Mouse (Mus musculus) testis, adult 2 months (tissue): Measurements from ENCODE around the gene Hsf2.

Experiments
- CTCF ChIP-seq: fragments of 200-500 bp; IDR thresholded peaks from 2 replicates; pipeline ENCODE4 v1.5.1; 2012; ENCODE audit warnings: low read depth, mild to moderate bottlenecking, inconsistent platforms, low read length, moderate library complexity; ENCODE audit not compliant: control insufficient read depth, insufficient read depth, insufficient replicate concordance
- POLR2A ChIP-seq: fragments of 200-500 bp; IDR thresholded peaks from 2 replicates; pipeline ENCODE4 v1.6.1; 2012; ENCODE audit warnings: low read depth, mild to moderate bottlenecking, inconsistent platforms, low read length, moderate library complexity; ENCODE audit not compliant: control insufficient read depth

GRCm38 (mm10) chr10:57445655-57446054 lies 40.5 kb upstream of the Hsf2 start:
- TF ChIP-seq POLR2A: no peak
- TF ChIP-seq CTCF: no peak
